Mouse (Mus musculus): Measurements from ENCODE around the gene Fgd2.
"Not testable (repeated sequence)": the region's sequence is repeated elsewhere in the genome, so short reads cannot be mapped to it uniquely, and the experiment has no call there.

Fgd2 gene

DNA sequence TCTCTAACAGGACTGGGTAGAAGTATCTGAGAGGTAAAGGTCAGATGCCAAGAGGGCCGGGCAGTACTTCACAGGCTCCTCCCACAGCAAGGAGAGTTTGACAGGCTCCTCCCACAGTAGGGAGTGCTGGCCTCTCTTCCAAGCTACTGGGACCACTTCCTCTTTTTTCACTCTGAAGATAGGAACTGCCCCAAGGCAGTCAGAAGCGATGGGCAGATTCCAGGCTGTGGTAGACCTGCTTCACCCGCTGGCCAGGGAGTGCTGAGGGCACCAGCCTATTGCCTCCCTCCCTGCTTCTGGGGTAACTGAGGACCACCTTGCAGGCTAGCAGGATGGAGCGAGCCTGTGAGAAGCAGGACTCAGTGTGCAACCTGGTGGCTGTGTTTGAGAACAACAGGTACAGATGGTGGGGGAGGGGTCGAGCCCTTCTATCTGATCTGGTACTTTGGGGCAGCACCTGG is at the start of gene Fgd2:
Fgd2 (plus strand) TSS at position 154 of the 461 bp plus-strand sequence.
- DNase-seq: peak; percentile 66

DNA sequence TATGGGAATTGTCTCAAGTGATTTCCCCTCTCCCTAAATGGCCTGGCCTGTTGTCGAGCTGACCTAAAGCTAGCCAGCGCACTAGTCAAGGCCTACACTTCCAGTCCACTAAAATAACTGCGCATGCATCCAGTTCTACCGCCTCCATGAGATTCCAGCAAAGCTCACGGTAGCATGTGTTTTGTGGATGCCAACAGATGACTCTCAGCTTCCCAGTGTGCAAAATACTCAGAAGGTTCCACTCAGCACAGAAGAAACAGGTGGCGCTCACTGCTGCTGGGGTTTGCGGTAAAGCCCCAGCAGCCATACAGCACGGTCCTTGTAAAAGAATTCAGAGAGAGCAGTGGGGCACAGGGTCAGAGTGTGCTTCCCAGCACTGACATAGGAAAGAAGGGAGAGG is 49.1 kb upstream of the Fgd2 start:
- DNase-seq: no peak

DNA sequence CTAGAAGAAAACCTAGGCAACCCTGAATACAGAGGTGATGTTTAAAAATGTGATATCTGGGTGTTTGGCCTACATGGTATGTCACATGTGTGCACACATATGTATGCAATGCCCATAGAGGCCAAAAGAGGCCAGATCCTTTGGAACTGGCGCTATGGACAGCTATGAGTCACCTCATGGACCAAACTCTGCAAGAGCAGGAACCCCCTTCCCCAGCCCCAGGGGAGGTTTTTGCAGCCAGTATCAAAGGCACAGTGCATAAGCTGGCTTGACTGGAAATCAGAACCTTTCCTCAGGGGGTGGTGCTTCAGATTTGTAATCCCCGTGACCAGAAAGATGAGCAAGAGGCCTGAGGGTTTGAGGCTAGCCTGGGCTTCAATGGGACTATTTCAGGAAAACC is 48.6 kb upstream of the Fgd2 start:
- no peak for DNase-seq

DNA sequence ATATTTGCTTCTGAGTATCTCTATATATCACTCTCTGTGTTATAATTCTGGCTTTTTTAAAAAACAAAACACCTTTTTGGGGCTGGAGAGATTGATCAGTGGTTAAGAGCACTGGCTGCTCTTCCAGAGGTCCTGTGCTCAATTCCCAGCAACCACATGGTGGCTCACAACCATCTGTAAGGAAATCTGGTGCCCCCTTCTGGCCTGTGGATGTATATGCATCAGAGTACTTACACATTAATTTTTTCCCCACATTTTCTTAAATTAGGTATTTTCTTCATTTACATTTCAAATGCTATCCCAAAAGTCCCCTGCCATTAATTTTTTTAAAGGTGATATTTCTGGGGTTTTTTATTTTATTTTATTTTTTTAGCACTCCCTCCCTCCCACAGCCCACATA is 47.4 kb upstream of the Fgd2 start:
- no peak for DNase-seq

DNA sequence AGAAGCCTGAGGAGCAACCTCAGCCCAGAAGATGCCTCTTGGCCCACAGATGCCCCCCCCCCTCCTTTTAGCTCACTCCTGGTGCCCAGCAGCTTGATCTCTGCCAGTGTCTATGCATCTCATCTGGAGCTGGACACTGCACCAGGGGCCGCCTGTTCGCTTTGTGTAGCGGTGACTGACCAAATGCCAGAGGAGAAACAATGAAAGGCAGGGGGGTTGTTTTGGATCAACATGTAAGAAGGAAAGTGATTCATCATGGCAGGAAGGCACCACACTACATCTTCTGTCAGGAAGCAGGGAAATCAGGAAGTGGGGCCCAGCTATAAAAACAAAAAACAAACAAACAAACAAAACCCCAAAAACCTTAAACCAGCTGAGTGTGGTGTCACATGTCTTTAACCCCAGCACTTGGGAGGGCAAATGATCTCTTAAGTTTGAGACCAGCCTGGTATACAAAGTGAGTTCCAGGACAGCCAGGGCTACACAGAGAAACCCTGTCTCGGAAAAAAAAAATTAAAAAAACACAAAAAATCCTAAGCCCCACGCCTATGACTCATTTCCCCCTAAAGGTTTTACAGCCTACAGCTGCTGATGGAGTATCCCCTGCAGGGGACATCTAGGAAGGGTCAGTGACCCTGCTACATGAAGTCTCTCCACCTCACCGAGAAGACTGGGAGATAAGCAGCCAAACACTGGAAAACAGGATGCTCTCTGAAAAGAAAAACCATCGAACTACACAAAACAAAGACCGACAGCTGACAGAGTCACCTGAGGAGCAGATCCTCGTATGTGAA is 44.8 kb upstream of the Fgd2 start:
- no peak for DNase-seq

DNA sequence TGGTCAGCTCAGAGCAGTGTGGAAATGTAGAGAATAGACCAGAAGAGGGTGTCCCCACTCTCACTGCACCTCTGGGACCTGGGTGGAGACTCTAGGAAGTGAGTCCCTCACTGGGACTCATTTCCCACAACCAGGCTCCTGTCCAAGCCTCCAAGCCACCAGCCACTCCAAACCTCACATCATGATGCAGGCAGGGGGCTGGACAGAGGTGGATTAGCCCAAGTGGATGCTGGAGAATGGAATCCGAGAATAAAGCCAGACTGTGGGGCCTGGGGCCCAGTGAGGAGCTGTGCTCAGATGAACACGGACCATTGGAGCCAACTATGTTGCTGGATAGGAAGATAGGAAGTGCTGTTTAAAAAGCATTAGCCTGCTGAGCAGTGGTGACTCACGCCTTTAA is 43.8 kb upstream of the Fgd2 start:
- DNase-seq: no peak

DNA sequence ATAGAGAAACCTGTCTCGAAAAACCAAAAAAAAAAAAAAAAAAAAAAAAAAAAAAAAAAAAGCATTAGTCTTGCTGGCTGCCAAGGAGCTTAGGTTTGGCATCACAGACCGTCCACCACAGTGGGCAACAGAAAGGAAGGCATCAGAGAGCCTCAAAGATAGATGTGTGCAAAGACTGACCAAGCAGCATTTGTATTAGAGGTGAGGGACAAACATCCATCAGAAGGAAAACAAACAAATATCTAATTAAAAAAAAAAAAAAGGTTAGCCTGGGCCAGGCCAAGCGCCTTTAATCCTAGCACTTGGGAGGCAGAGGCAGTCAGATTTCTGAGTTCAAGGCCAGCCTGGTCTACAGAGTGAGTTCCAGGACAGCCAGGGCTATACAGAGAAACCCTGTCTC is 43.3 kb upstream of the Fgd2 start, which contains the start of gene Pi16:
Pi16 (plus strand) TSS at position 301 of the 400 bp plus-strand sequence.
- not testable (repeated sequence) for DNase-seq

DNA sequence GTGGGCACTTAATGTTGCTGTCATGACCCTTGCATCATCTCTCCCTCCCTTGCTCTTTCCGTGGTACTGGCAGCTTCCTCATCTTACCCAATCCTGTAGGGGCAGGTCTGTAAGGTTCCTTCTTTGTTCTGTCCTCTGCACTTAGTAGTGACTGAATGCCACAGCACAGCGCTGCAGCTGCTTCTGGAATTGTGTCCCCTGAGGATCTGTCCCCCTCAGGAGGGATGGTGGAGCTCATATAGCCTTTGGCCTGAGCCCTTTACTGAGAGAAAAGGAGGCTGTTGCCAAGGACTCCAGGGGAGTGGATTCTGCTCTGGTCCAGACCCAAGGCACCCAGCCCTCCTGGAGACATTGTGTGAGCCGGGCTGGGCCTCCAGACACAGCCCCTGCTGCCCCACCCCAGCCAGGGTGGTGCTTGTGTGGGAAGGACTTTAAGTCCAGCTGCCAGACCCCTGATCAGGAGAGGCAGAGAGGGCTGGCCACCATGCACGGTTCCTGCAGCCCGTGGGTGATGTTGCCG is 41.9 kb upstream of the Fgd2 start:
- no peak for DNase-seq

DNA sequence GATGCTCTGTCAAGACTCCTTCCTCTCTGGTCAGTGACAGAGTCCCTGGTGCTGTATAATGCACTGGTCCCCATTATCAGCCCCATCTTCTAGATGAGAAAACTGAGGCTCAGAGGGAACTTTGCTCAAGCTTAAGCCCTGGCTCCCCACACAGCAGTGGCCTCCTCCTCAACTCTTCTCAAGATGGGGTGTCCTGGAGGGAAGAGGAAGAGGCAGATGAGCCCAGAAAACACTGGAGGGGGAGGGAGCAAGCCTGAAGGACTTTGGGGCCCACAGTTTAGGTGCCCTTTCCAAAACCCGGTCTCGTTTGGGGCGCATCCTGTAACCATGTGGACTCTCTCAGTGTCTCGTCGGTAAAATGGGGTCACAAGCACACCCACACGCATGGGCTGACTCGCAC is 41.2 kb upstream of the Fgd2 start:
- DNase-seq: no peak

DNA sequence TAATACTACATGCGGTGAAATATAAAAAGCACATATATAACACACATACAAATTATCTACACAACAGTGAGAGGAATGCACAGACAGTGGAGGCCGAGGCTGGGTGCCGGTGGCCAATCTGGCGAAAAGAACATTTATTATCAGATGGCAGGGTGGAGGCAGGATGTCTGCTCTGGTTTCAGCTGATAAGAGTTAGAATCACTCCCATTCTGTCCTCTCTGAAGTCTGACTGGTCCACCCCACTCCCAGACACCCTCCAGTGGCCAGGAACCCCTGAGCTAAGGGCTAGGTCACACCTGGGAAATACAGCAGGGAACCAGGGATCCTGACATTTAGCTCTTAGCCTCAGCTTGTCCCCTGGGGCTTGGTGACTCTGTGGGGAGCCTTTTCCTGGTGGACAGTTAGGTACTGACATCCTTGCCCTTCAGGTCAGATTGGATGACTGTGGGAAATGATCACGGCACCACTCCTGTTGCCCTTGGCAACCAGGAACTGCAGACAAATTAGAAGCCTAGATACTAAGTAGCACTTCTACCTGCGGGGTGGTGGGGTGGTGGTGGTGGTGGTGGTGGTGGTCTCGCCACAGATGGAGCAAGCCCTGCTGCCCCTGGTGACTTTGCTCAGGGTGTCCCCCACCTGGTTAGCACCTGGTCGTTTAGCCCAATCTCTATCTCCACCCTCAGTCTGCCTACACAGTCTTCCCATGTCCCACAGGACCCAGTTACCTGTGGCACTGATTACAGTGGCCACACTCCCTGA is 40.7 kb upstream of the Fgd2 start:
- no peak for DNase-seq

DNA sequence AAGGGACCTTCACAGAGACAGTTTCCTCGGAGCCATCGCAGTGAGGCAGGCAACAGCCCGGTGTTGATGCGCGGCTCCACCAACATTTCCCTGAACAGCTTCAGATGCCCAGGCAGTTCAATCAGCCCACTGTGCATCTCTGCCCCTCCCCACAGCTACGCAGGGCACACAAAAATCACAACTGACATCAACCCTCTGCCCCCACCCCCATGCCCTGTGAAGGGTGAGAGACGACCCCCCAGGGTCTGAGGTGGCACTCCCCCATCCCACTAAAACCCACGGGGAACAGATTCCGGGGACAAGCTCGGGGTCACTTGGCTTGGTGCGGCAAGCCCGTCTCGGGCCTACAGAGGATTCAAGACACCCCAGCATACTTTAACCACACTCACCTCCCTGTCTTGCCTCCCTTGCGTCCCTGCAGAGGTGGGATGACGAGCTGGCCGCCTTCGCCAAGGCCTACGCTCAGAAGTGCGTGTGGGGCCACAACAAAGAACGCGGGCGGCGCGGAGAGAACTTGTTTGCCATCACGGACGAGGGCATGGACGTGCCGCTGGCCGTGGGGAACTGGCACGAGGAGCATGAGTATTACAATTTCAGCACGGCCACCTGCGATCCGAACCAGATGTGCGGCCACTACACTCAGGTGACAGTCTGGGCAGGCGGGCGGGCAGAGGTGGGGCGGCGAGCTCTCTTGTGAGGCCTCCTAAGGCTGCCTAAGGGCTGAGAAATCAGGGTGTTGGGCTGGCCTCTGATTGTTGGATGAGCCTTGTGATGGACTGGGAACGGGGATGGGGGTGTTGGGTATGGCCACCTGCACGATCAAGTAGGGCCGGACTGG is 38.7 kb upstream of the Fgd2 start:
- no peak for DNase-seq

DNA sequence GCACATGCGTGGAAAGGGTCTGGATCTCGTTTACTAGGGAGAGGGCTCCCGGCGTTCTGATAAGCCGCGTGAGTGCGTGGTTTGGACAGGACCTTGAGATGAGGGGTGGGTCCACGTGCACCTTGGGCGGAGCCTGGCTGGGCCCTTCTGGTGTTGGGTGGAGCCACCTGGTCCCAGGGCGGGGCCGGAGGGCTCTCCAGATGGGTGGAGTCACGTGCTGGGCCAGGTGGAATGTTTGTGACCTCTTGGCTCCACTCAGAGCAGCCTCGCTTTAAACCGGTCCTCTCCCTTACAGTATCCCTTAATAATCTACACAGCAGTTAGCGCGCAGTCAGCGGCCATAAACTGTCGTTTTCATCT is 38.1 kb upstream of the Fgd2 start:
- DNase-seq: peak; percentile 81

DNA sequence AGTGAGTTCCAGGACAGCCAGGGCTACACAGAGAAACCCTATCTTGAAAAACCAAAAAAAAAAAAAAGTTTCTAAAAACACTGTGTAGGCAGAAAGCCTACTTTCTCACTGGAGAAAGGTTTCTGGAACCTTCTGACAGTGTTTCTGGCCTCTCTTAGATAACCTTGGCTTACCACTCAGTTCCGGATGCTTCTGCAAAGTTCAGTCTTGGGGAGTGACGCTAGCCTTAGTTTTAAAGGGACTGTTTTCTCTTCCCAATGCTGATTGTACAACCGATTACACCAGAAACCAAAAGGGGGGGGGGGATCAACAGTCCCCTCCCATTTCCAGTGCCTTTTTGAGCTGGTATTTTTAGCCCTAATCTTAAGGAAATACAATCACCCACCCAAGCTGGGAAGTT is 37.1 kb upstream of the Fgd2 start:
- DNase-seq: no peak

DNA sequence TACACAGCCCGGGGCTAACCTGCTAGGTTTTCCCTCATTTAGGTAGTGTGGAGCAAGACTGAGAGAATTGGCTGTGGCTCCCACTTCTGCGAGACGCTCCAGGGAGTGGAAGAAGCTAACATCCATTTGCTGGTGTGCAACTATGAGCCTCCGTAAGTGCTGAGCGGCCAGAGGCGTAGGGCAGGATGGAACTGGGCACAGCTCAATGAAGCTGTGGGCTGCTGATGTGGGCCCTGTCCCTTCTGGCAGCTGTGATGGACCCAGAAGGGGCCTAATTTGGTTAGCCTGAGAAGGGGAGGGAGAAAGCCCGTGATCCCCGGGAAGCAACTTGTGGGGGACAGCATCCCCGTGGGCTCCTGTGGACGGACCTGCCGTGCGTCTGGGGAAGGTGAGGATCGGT is 34.9 kb upstream of the Fgd2 start:
- DNase-seq: no peak

DNA sequence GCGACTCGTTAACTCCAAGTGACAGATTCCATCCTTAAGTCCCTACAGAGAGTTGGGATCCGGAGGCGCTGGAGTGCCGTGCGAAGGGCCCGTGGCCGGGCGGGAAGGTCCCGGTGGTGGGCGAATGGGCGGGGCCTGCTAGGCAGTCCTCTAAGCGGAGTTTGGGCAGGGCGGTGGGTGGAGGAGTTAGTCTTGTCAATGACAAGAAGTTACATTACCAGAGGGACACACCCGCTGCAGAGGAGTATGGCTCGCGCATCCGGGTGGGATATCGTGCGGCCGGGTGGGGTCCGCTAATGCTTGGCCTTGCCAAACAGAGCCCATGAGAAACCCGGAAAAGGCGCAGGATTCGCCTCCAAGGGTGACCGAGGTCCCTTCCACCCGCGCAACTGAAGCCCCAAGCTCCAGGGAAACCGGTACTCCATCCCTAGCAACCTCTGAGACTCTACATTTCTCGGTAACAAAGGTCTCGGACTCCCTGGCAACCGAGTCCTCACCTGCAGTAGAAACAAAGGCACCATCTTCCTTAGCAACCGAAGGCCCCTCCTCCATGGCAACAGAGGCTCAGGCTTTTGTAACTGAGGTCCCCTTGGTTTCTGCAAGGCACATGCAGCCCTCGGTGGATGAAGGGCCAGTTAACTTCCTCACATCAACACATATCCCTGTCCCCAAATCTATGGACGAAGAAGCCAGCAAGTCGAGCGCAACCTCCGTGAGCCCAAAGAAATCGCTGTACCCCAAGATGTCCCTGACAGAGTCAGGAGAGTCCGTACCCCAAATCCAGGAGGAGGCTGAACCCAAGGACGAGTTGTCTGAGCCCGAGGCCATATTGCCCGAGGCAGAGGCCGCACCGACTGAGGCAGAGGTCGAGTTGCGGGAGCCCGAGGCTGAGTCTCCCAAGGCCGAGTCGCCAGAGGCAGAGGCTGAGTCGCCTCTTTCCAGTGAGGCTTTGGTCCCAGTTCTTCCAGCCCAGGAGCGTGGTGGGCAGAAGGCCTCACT is 33.9 kb upstream of the Fgd2 start:
- DNase-seq: peak; percentile 72

DNA sequence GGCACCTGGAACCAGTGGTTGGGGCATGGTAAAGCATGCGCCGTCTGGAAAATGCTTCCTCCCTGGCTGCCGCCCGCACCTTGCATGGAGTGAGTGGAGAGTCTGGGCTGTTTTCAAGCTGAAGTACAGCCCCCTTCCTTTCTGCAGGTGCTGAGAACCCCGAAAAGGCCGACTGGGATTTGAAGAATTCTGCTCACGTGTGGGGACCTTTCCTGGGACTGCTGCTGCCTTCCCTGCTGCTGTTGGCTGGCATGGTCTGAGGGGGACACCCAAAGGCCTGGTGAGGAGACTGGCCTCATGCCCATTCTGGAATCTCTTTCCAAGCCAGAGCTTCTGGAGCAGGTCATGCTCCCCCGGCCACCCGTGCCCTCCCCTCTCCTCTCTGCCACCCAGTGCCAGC is 33.0 kb upstream of the Fgd2 start:
- no peak for DNase-seq

DNA sequence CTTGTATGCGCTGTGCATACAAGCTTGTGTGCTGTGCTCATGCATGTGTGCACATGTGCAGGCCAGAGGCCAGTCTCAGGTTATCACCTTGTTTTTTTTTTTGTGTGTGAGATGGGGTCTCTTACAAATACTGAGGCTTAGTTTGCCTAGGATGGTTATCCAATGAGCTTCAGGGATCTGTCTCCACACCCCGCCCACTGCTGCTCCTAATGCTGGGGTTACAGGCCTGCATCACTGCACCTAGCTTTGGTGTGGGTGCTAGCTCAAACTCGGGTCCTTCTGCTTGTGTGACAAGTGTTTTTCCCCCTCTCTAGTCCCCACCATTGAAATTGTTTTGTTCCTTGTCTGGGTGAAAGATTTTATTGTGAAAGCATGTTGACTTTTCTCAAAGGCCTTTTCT is 30.5 kb upstream of the Fgd2 start:
- no peak for DNase-seq

DNA sequence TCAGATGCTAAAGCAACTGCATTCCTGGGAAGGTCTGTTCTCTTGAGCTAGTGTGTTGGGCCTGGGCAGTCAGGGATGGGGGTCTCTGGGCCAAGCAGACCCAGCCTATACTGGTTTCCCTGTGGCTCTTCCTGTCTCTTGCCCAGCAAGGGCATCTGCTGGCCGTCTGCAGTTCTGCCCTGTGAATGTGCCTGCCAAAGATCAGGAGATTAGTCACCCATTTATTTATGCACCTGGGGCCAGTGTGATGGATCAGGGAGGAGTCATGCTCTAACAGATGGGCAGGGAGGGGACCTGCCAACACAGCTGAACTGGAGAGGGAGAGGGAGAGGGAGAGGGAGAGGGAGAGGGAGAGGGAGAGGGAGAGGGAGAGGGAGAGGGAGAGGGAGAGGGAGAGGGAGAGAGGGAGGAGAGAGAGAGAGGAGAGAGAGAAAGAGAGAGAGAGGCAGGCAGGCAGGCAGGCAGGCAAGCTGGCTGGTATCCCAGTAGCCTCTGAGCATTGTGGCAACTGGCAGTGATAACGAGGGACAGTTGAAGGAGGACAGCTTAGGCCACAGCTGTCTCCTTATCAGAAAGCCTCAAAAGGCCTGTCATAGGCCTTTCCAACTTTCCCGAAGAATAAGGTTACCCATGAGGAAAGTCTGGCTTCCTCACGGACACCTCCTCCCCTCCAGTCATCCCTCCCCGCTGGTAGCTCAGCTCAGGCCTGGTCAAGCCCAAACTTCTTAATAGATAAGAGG is 29.9 kb upstream of the Fgd2 start:
- DNase-seq: no peak

DNA sequence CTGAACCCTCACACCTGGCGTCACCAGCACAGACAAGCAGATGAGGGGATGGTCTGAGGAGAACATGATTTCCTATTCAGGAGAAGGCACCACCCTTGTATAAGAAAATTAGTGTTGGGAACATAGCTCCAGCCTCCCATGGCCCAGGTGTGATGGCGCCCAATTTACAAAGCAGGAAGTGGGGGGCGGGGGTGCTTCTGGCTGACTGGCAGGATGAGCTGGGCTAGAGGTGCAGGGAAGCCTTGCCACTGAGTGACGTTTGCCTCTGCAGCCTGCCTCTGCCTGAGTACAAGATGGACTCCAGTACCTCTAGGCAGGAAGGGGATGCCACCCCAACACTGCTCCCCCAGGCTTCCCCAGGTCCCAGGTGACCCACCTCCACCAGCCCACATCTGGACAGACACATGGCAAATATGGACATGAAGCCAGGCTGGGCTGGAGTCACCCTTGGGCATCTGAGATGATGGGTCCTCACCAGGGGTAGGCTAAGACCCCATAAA is 28.5 kb upstream of the Fgd2 start:
- no peak for DNase-seq

DNA sequence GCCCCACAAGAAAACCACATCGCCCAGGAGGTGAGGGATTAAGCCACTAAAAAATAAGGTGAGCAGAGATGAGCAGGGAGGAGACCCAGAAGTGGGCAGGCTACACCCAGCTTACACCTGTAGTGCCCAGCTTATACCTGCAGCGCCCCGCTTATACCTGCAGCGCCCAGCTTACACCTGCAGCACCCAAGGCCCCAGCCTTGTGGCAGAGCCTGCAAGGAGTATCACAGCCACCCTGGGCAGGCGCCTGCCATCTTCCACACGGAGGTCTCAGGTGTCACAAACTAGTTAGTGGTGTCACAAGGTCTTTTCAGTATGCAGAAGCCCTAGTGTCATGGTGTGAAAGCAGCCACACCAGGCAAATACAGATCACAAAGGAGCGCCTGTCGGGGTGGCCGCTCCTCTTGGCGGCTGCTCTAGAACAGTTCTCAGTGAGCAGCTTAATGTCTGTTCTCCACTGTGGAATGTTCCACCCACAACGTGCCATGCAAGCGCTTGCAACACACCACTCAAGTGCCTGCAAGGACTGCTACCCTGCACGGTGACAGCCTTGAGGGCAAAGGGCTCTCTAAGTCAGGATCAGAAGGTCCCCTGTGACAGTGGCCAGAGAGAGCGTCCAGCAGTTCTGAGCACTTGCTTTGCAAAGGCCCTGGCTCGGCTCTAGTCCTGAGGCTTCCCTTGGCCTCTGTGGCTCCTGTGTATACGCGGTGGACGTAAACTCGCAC is 24.3 kb upstream of the Fgd2 start:
- DNase-seq: peak; percentile 51

All from lung, postnatal 10 days (tissue).